Mouse (Mus musculus) MEL (cell line): ENCODE data around the gene Phlda2.
A peak's percentile ranks its signal among the peaks of the same experiment; 100 is the strongest.

Experiments
- CTCF ChIP-seq, 3 experiments: IDR thresholded peaks in 2 of 3; conservative IDR thresholded peaks in 1 of 3; 2 replicates each; pipeline ENCODE4 v1.5.1; 2011 to 2012; ENCODE audit warnings: low read length in 3 of 3, low read depth in 2 of 3, mild to moderate bottlenecking in 2 of 3, improper control_type of control experiment in 1 of 3, inconsistent platforms in 1 of 3, mixed read lengths in 1 of 3, moderate library complexity in 1 of 3; ENCODE audit not compliant: control insufficient read depth in 1 of 3, insufficient read depth in 1 of 3, poor library complexity in 1 of 3, severe bottlenecking in 1 of 3
- GABPA ChIP-seq: IDR thresholded peaks from 2 replicates; pipeline ENCODE4 v1.6.1; 2012; ENCODE audit warnings: low read depth, mild to moderate bottlenecking, inconsistent platforms, low read length, improper control_type of control experiment, moderate library complexity
- GATA1 ChIP-seq: IDR thresholded peaks from 2 replicates; pipeline ENCODE4 v1.6.1; 2011; ENCODE audit warnings: low read depth, low read length, improper control_type of control experiment
- MEF2A ChIP-seq: IDR thresholded peaks from 2 replicates; pipeline ENCODE4 v1.6.1; 2014; ENCODE audit warnings: low read depth, mild to moderate bottlenecking, inconsistent platforms, low read length, improper control_type of control experiment; ENCODE audit not compliant: poor library complexity, insufficient replicate concordance, severe bottlenecking; ENCODE audit errors: extremely low read depth
- POLR2A ChIP-seq, 2 experiments: IDR thresholded peaks; 2 replicates each; pipeline ENCODE4 v1.6.1; 2011 to 2012; ENCODE audit warnings: low read length in 2 of 2, mild to moderate bottlenecking in 2 of 2, control low read depth in 1 of 2, improper control_type of control experiment in 1 of 2, low read depth in 1 of 2, moderate library complexity in 1 of 2; ENCODE audit not compliant: control insufficient read depth in 1 of 2, insufficient read depth in 1 of 2, poor library complexity in 1 of 2
- POLR2AphosphoS2 ChIP-seq: IDR thresholded peaks from 2 replicates; pipeline ENCODE4 v1.6.1; 2011; ENCODE audit warnings: low read length, improper control_type of control experiment
- TAL1 ChIP-seq: IDR thresholded peaks from 2 replicates; pipeline ENCODE4 v1.6.1; 2012; ENCODE audit warnings: mild to moderate bottlenecking, inconsistent platforms, low read length, moderate library complexity, mixed read lengths
- USF1 ChIP-seq: IDR thresholded peaks from 2 replicates; pipeline ENCODE4 v1.6.1; 2014; ENCODE audit warnings: low read depth, mild to moderate bottlenecking, inconsistent platforms, low read length, improper control_type of control experiment, moderate library complexity
- ZKSCAN1 ChIP-seq: IDR thresholded peaks from 2 replicates; pipeline ENCODE4 v1.6.1; 2012; ENCODE audit warnings: low read depth, mild to moderate bottlenecking, inconsistent platforms, low read length, improper control_type of control experiment, moderate library complexity

- TF ChIP-seq MEF2A, result no peak
- peak in 1 of 2 experiments; percentile 41; a peak in 1 of 4 replicates for TF ChIP-seq POLR2A (IDR thresholded peaks at IDR 0.05; ENCODE audit: control insufficient read depth in 1 of 2, insufficient read depth in 1 of 2, low read depth in 1 of 2, low read length in 2 of 2, poor library complexity in 1 of 2)
- TF ChIP-seq USF1, result no peak
- TF ChIP-seq CTCF (IDR thresholded peaks at IDR 0.05 in 2 of 3, conservative IDR thresholded peaks at IDR 0.05 in 1 of 3; ENCODE audit: control insufficient read depth in 1 of 3, insufficient read depth in 1 of 3, low read depth in 2 of 3, low read length in 3 of 3, poor library complexity in 1 of 3, severe bottlenecking in 1 of 3), result no peak
- no peak for TF ChIP-seq GABPA
- TF ChIP-seq TAL1, result no peak
- peak; percentile 56; the same call in 1 of the 2 replicates for TF ChIP-seq POLR2AphosphoS2
- no peak for TF ChIP-seq ZKSCAN1
- TF ChIP-seq GATA1, result no peak
Observed at GRCm38 (mm10) chr7:143500912-143501311, 2.0 kb downstream of the Phlda2 start.
